Mouse (Mus musculus) layer of hippocampus, postnatal 36 days (tissue): ENCODE measurements at regions not wholly inside any gene's neighbourhood (a gene's known extent, or its start where the extent isn't known, plus 50 kb on each side); places are given as distances from the start of the nearest gene placed in this dataset.

Experiments
- DNase-seq, 2 experiments: peaks; one replicate each; pipeline ENCODE4 v3.0.0; 2022

GRCm38 (mm10) chr4:80442711-80443110 lies 391.2 kb upstream of the Tyrp1 start:
- DNase-seq: no peak

GRCm38 (mm10) chr4:80463615-80464014 lies 370.3 kb upstream of the Tyrp1 start:
- DNase-seq: no peak

- DNase-seq: no peak
Observed at GRCm38 (mm10) chr4:80475736-80476478, 358.0 kb upstream of the Tyrp1 start.

GRCm38 (mm10) chr4:80515087-80515486 lies 318.8 kb upstream of the Tyrp1 start:
- no peak for DNase-seq

- peak; percentile 33 to 57 for DNase-seq
Observed at GRCm38 (mm10) chr4:80517476-80518285, 316.2 kb upstream of the Tyrp1 start.

- no peak for DNase-seq
Observed at GRCm38 (mm10) chr4:80518589-80518988, 315.3 kb upstream of the Tyrp1 start.

GRCm38 (mm10) chr4:80539854-80540253 lies 294.1 kb upstream of the Tyrp1 start:
- DNase-seq: no peak

- DNase-seq: no peak
Observed at GRCm38 (mm10) chr4:80545086-80545485, 288.8 kb upstream of the Tyrp1 start.

- DNase-seq: no peak
Observed at GRCm38 (mm10) chr4:80589438-80589837, 244.5 kb upstream of the Tyrp1 start.

GRCm38 (mm10) chr4:80628271-80628670 lies 205.7 kb upstream of the Tyrp1 start:
- no peak for DNase-seq

GRCm38 (mm10) chr4:80629251-80629650 lies 204.7 kb upstream of the Tyrp1 start:
- no peak for DNase-seq

GRCm38 (mm10) chr4:80630260-80630659 lies 203.7 kb upstream of the Tyrp1 start:
- DNase-seq: no peak

- DNase-seq: no peak
Observed at GRCm38 (mm10) chr4:80631041-80631440, 202.9 kb upstream of the Tyrp1 start.

GRCm38 (mm10) chr4:80631441-80631840 lies 202.5 kb upstream of the Tyrp1 start:
- DNase-seq: no peak

GRCm38 (mm10) chr4:80638381-80638780 lies 195.5 kb upstream of the Tyrp1 start:
- DNase-seq: no peak
